Mouse (Mus musculus) brown adipose tissue, adult 24 weeks (tissue): ENCODE data around the gene Opn4. TPM values are rescaled to one million over a fixed set of nuclear protein-coding genes. Genes with fewer than 3 reads are reported as not detected.

Experiments used
- H3K27ac ChIP-seq: fragments of 200-500 bp; replicated peaks from 2 replicates; pipeline ENCODE4 v1.5.1; 2012; ENCODE audit warnings: low read depth, mild to moderate bottlenecking, low read length
- H3K4me1 ChIP-seq: fragments of 200-500 bp; 2 replicates; pipeline ENCODE4 v1.6.1; 2012; ENCODE audit warnings: low read length, mixed read lengths; ENCODE audit not compliant: control insufficient read depth, insufficient read depth, insufficient read length
- H3K4me3 ChIP-seq: fragments of 200-500 bp; 2 replicates; pipeline ENCODE4 v1.5.1; 2012; ENCODE audit warnings: low read depth, mild to moderate bottlenecking, low read length, moderate library complexity; ENCODE audit not compliant: insufficient read depth
- polyA plus RNA-seq: library from polyadenylated mRNA; stranded (reverse); fragments of >200 nt; gene quantifications from 2 replicates; pipeline ENCODE4 v1.2.4, GENCODE M21; 2012; ENCODE audit not compliant: missing spikeins, insufficient read depth, insufficient read length

The Opn4 gene
- polyA plus RNA-seq, 1 experiment, result not detected

GRCm38 (mm10) chr14:34582740-34583427, 17.1 kb downstream of the Opn4 start:
- Histone ChIP-seq H3K27ac (no peak overlapping the region), H3K4me3 (no peak overlapping the region), H3K4me1 (peaks cover 5% of the 10 kb centered on the region)

GRCm38 (mm10) chr14:34576858-34577257, 23.1 kb downstream of the Opn4 start:
- no peak overlapping the region for H3K4me3 ChIP-seq
- no peaks in the 10 kb centered on the region for H3K4me1 ChIP-seq
- H3K27ac ChIP-seq, result no peak overlapping the region

DNA sequence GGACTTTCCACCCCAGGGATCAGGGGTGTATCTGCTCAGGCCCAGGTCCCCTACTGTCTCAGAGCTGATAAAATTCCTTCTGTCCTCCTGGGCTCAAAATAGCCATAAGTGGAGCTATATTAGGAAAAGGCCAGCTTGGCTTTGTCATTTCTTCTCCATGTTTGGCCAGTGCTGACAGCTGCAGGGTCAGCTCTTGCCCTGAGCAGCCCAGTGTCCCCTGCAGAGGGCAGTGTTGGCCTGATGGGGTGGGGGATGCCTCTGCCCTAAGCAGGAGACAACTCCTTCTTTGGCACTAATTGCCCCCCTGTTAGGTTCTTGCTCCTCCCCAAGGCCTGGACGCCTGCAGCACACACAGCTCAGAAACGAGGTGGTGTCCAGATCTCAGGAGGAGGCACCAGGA, 25.9 kb downstream of the Opn4 start:
- no peaks in the 10 kb centered on the region for H3K4me1 ChIP-seq
- H3K4me3 ChIP-seq, result no peak overlapping the region
- H3K27ac ChIP-seq, result no peak overlapping the region

GRCm38 (mm10) chr14:34573348-34573913, 26.5 kb downstream of the Opn4 start:
- Histone ChIP-seq H3K27ac (no peak overlapping the region), H3K4me3 (no peak overlapping the region), H3K4me1 (no peaks in the 10 kb centered on the region)

- no peak overlapping the region for H3K27ac ChIP-seq
- no peaks in the 10 kb centered on the region for H3K4me1 ChIP-seq
- H3K4me3 ChIP-seq, result no peak overlapping the region
Measured at GRCm38 (mm10) chr14:34571610-34572387, 28.1 kb downstream of the Opn4 start.

GRCm38 (mm10) chr14:34570903-34571302, 29.0 kb downstream of the Opn4 start:
- Histone ChIP-seq H3K4me3 (no peak overlapping the region), H3K27ac (no peak overlapping the region), H3K4me1 (no peaks in the 10 kb centered on the region)

DNA sequence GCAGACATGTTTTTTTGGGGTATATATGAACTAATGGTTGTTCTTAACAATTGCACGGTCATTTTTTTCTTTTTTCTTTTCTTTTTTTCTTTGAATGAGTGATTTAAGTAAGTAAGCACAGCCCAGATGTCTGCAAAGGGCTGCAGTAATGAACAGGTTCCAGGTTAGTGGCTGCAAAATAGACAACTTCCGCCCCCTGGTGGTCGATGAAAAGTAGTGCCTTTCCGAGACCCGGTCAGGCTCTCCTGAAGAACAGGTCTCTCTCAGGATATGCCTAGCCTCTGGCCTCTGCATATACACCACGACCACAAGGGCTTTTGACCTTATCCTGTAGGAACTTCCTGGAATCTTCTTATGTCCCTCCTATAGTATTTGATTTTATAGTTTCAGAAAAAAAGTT, 29.6 kb downstream of the Opn4 start:
- no peak overlapping the region for H3K27ac ChIP-seq
- no peak overlapping the region for H3K4me3 ChIP-seq
- no peaks in the 10 kb centered on the region for H3K4me1 ChIP-seq

DNA sequence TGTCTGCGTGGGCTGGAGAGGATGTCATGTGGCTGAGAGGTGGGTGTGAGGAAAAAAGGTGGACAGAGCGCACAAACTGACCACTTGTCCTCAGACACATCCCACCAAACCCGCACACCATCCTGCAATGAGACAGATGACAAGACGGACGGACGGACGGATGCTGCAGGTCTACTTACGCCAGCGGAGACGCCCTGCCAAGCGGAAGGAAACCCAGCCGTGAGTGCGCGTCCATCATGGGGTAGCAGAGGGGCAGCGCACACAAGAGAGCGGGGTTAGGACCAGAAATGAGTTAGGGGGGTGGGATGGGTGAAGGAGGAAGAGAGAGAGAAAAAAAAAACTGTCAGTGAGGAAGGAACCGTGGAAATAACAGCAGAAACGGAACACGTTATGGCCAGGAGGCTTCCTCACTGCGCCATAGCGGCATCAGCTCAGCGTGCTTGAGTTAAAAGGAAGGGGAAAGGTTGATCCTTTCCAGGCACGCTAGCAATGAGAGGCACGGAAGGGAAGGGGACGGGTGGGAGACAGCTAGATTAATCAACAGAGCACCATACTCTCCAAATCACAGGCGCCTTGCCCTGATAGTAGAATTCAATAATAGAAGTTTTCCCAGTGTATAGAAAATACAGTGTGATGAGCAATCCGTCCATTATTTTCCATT, 30.3 kb downstream of the Opn4 start:
- Histone ChIP-seq H3K4me1 (no peaks in the 10 kb centered on the region), H3K4me3 (peak overlapping the region; percentile 28), H3K27ac (no peak overlapping the region)

- no peaks in the 10 kb centered on the region for H3K4me1 ChIP-seq
- H3K27ac ChIP-seq, result no peak overlapping the region
- no peak overlapping the region for H3K4me3 ChIP-seq
Measured at GRCm38 (mm10) chr14:34568626-34569025, 31.3 kb downstream of the Opn4 start.

DNA sequence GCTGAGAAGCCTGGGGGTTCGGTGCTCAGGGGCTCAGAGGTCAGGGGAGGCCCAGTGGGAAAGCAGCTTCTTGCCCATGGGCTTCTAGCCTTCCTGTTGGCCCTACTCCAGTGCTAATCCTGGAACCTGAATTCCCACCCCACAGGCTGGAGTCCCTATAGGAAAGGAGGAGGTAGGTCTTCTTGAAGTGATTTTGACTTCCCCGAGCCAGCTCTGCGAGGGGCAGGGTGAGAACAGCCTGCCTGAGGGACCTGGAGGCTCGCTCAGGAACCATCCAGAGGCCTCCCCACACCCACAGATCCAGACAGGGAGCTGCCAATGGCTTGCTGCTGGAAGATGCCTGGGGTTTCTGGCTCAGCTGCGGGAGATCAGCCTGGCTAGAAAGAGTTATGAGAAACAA, 32.2 kb downstream of the Opn4 start:
- Histone ChIP-seq H3K4me3 (no peak overlapping the region), H3K27ac (no peak overlapping the region), H3K4me1 (no peaks in the 10 kb centered on the region)

- Histone ChIP-seq H3K4me1 (peaks cover 2% of the 10 kb centered on the region), H3K27ac (no peak overlapping the region), H3K4me3 (no peak overlapping the region)
Measured at GRCm38 (mm10) chr14:34566530-34566929, 33.4 kb downstream of the Opn4 start.

DNA sequence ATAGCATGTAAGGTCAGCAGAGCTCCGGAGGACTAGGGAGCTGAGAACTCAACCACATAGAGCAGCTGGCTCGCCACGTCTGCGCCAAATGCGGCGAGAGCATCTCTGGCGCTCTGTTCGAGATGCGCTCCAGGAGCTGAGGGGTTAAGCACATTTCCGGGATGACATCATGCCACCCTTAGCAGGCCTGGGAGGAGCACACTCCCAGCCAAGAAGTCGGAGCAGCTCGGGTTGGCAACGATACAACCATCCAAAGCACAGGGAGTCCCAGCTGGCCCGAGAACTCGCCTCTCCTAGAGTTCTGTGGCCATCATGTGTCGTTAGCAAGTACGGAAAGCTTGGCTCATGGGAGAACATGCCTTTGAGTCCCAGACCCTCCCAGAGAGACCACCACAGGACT, 34.2 kb downstream of the Opn4 start:
- peaks cover 2% of the 10 kb centered on the region for H3K4me1 ChIP-seq
- no peak overlapping the region for H3K27ac ChIP-seq
- no peak overlapping the region for H3K4me3 ChIP-seq

DNA sequence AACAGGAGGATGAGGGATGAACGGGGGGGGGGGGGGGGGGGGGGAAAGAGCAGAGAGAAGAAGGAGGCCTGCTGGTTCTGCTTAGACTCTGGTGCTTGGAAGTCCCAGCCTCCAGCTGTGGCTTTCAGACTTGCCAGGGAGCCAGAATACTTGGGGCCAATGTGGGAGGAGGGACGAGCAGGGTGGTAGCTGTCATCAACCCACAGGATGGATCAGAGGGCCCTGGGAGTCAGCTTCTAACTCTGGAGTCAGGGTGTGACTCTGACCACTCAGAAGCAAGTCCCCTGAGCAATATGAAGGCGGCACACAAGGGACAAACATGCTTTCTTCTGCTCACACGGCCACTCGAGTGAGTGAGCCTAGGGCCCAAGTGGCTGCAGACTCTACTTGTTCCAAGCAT, 35.3 kb downstream of the Opn4 start:
- Histone ChIP-seq H3K4me1 (peaks cover 2% of the 10 kb centered on the region), H3K4me3 (no peak overlapping the region), H3K27ac (no peak overlapping the region; the same call in 1 of the 2 replicates)

GRCm38 (mm10) chr14:34562393-34562792, 37.5 kb downstream of the Opn4 start:
- Histone ChIP-seq H3K27ac (no peak overlapping the region), H3K4me3 (no peak overlapping the region), H3K4me1 (peaks cover 2% of the 10 kb centered on the region)

GRCm38 (mm10) chr14:34561647-34562046, 38.3 kb downstream of the Opn4 start:
- Histone ChIP-seq H3K27ac (0 out of 2 replicates have a peak overlapping the region, but pooled peaks have one; percentile 8), H3K4me3 (no peak overlapping the region), H3K4me1 (peaks cover 2% of the 10 kb centered on the region)
